Mouse (Mus musculus): ENCODE measurements around the gene Gm45716. TPM values are rescaled to one million over a fixed set of nuclear protein-coding genes. Genes with fewer than 3 reads are reported as not detected.

Gm45716 gene
- polyA plus RNA-seq, 1 experiment from 2014 or later: 24.9 TPM

DNA sequence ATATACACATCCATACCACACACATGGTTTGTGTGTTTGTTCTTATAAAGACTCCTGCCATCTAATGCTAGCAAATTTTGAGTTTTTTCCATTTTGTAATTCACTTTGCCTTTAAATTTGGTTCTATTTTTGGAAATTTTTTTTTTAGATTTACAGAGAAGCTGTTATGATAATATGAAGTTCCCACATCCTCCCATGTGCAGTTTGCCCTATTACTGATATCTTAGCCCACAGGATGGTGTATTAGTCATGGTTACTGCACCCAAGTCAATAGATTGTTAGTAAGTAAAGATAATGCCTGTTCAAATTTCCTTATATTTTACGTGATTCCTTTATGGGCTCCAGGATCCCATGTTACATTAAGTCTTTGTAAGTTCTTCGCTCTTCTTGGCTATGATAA lies 107.1 kb downstream of the Gm45716 start:
- Histone ChIP-seq H3K27me3 (ENCODE audit: control insufficient read depth, insufficient read depth, low read length) (no peaks in the 10 kb centered on the region), H3K4me1 (ENCODE audit: control insufficient read depth, insufficient read depth, low read length) (no peaks in the 10 kb centered on the region), H3K4me3 (ENCODE audit: low read depth, low read length) (no peak overlapping the region), H3K27ac (ENCODE audit: low read depth, low read length) (no peak overlapping the region), H3K4me2 (ENCODE audit: low read depth, low read length) (no peak overlapping the region), H3K36me3 (ENCODE audit: control insufficient read depth, insufficient read depth, low read length) (no peaks in the 10 kb centered on the region), H3K9me3 (ENCODE audit: control insufficient read depth, low read length) (no peaks in the 10 kb centered on the region), H3K9ac (replicated peaks; ENCODE audit: low read depth, low read length) (no peak overlapping the region)
- ATAC-seq (ENCODE audit: low read depth): no peak
- 94% methylated on average over 2 of the region's 2 CpGs for WGBS

Other genes starting within 250 kb of the Gm45716 start
- gene Pctp, start 184.8 kb upstream of the Gm45716 start, polyA plus RNA-seq (2014; fragmentation: Nextera tagmentation; extraction: Ambion mirVana): 0.90 and 1.5 TPM in 2 replicates
- gene Tmem100, start 157.3 kb upstream of the Gm45716 start, polyA plus RNA-seq (2014; fragmentation: Nextera tagmentation; extraction: Ambion mirVana): 25.1 and 25.5 TPM in 2 replicates
- gene Mmd, start 61.8 kb downstream of the Gm45716 start, polyA plus RNA-seq (2014; fragmentation: Nextera tagmentation; extraction: Ambion mirVana): 80.6 and 94.1 TPM in 2 replicates
- 2.0 and 4.6 TPM in 2 replicates for gene Hlf, start 203.2 kb downstream of the Gm45716 start, polyA plus RNA-seq (2014; fragmentation: Nextera tagmentation; extraction: Ambion mirVana)

Measured in neural tube, embryonic 14.5 days (tissue).